Mouse (Mus musculus) MEL (cell line): ENCODE measurements at regions not wholly inside any gene's neighbourhood (a gene's known extent, or its start where the extent isn't known, plus 50 kb on each side); places are given as distances from the start of the nearest gene placed in this dataset.

ENCODE experiments used
- DNase-seq: peaks from one replicate; pipeline ENCODE4 v3.0.0; 2011; ENCODE audit warnings: low read depth, low spot score
- H3K27ac ChIP-seq: 2 replicates; pipeline ENCODE4 v1.5.1; 2012; ENCODE audit warnings: low read depth, mild to moderate bottlenecking, control low read depth, low read length, moderate library complexity; ENCODE audit not compliant: control insufficient read depth
- H3K27me3 ChIP-seq, 2 experiments: fragments of 150-350 bp in 1 of 2; sonication (generic) in 1 of 2; 2 replicates each; pipeline ENCODE4 v1.6.1; 2012; ENCODE audit warnings: low read length in 2 of 2, mild to moderate bottlenecking in 2 of 2, improper control_type of control experiment in 1 of 2, moderate library complexity in 1 of 2; ENCODE audit not compliant: insufficient read depth in 2 of 2, control insufficient read depth in 1 of 2
- H3K36me3 ChIP-seq, 2 experiments: 2 replicates each; pipeline ENCODE4 v1.6.1; 2012 to 2014; ENCODE audit warnings: low read length in 2 of 2, improper control_type of control experiment in 1 of 2, inconsistent platforms in 1 of 2, mild to moderate bottlenecking in 1 of 2; ENCODE audit not compliant: insufficient read depth in 2 of 2, control insufficient read depth in 1 of 2
- H3K4me1 ChIP-seq, 2 experiments: fragments of 150-350 bp in 1 of 2; sonication (generic) in 1 of 2; 2 replicates each; pipeline ENCODE4 v1.6.1; 2012; ENCODE audit warnings: low read length in 2 of 2, improper control_type of control experiment in 1 of 2, mild to moderate bottlenecking in 1 of 2; ENCODE audit not compliant: insufficient read depth in 2 of 2, control insufficient read depth in 1 of 2
- H3K4me3 ChIP-seq, 2 experiments: fragments of 150-350 bp in 1 of 2; sonication (generic) in 1 of 2; 2 replicates each; pipeline ENCODE4 v1.5.1; 2012; ENCODE audit warnings: low read depth in 2 of 2, low read length in 2 of 2, mild to moderate bottlenecking in 2 of 2, moderate library complexity in 2 of 2, control low read depth in 1 of 2, improper control_type of control experiment in 1 of 2; ENCODE audit not compliant: control insufficient read depth in 1 of 2, insufficient read depth in 1 of 2
- H3K79me2 ChIP-seq: 2 replicates; pipeline ENCODE4 v1.6.1; 2012; ENCODE audit warnings: mild to moderate bottlenecking, low read length, moderate library complexity; ENCODE audit not compliant: control insufficient read depth, poor library complexity, insufficient read depth
- H3K9ac ChIP-seq: 2 replicates; pipeline ENCODE4 v1.6.1; 2012; ENCODE audit warnings: low read depth, mild to moderate bottlenecking, control low read depth, low read length, moderate library complexity; ENCODE audit not compliant: control insufficient read depth, poor library complexity, severe bottlenecking
- H3K9me3 ChIP-seq: fragments of 150-350 bp; sonication (generic); replicated peaks from 2 replicates; pipeline ENCODE4 v1.6.1; 2012; ENCODE audit warnings: mild to moderate bottlenecking, low read length, improper control_type of control experiment, moderate library complexity; ENCODE audit not compliant: insufficient read depth
- E2F4 ChIP-seq: IDR thresholded peaks from 2 replicates; pipeline ENCODE4 v1.6.1; 2011; ENCODE audit warnings: low read depth, low read length, improper control_type of control experiment, borderline replicate concordance
- EP300 ChIP-seq, 2 experiments: IDR thresholded peaks; 2 replicates each; pipeline ENCODE4 v1.6.1; 2011; ENCODE audit warnings: improper control_type of control experiment in 2 of 2, low read length in 2 of 2, low read depth in 1 of 2, mild to moderate bottlenecking in 1 of 2
- ETS1 ChIP-seq: IDR thresholded peaks from 2 replicates; pipeline ENCODE4 v1.6.1; 2012; ENCODE audit warnings: low read depth, mild to moderate bottlenecking, inconsistent platforms, low read length, improper control_type of control experiment, moderate library complexity
- KAT2A ChIP-seq: conservative IDR thresholded peaks from 2 replicates; pipeline ENCODE4 v1.6.1; 2012; ENCODE audit warnings: low read depth, low read length, improper control_type of control experiment, inconsistent platforms
- MAFK ChIP-seq: IDR thresholded peaks from 2 replicates; pipeline ENCODE4 v1.6.1; 2011; ENCODE audit warnings: low read depth, mild to moderate bottlenecking, low read length, improper control_type of control experiment, borderline replicate concordance
- MAZ ChIP-seq: IDR thresholded peaks from 2 replicates; pipeline ENCODE4 v1.6.1; 2012; ENCODE audit warnings: low read depth, mild to moderate bottlenecking, inconsistent platforms, low read length, improper control_type of control experiment
- MYB ChIP-seq: IDR thresholded peaks from 2 replicates; pipeline ENCODE4 v1.6.1; 2011; ENCODE audit warnings: mild to moderate bottlenecking, low read depth, low read length, improper control_type of control experiment
- POLR2AphosphoS2 ChIP-seq: IDR thresholded peaks from 2 replicates; pipeline ENCODE4 v1.6.1; 2011; ENCODE audit warnings: low read length, improper control_type of control experiment
- POLR2AphosphoS5 ChIP-seq: IDR thresholded peaks from 2 replicates; pipeline ENCODE4 v1.6.1; 2012; ENCODE audit warnings: low read depth, borderline replicate concordance, mild to moderate bottlenecking, inconsistent platforms, low read length, moderate library complexity, mixed read lengths
- RAD21 ChIP-seq: IDR thresholded peaks from 2 replicates; pipeline ENCODE4 v1.6.1; 2011; ENCODE audit warnings: mild to moderate bottlenecking, low read depth, low read length, improper control_type of control experiment
- RCOR1 ChIP-seq: IDR thresholded peaks from 2 replicates; pipeline ENCODE4 v1.6.1; 2012; ENCODE audit warnings: low read depth, mild to moderate bottlenecking, inconsistent platforms, low read length, improper control_type of control experiment
- SIN3A ChIP-seq: IDR thresholded peaks from 2 replicates; pipeline ENCODE4 v1.6.1; 2012; ENCODE audit warnings: low read length, improper control_type of control experiment, inconsistent platforms
- SMC3 ChIP-seq: IDR thresholded peaks from 2 replicates; pipeline ENCODE4 v1.6.1; 2011; ENCODE audit warnings: low read depth, low read length, improper control_type of control experiment
- TCF12 ChIP-seq: IDR thresholded peaks from 2 replicates; pipeline ENCODE4 v1.6.1; 2014; ENCODE audit warnings: low read depth, mild to moderate bottlenecking, inconsistent platforms, low read length, improper control_type of control experiment, moderate library complexity

GRCm38 (mm10) chr3:66466321-66466720, 169.7 kb upstream of the Veph1 start:
- no peaks in the 10 kb centered on the region for H3K4me1 ChIP-seq
- TF ChIP-seq MAZ (no peak), ETS1 (no peak), MAFK (no peak), E2F4 (no peak), SMC3 (no peak), RCOR1 (no peak)
- TF ChIP-seq, all 39 proteins: peak for 0
- Histone ChIP-seq H3K9me3 (no peaks in the 10 kb centered on the region), H3K4me3 (no peak overlapping the region), H3K9ac (no peak overlapping the region), H3K27ac (no peak overlapping the region), H3K27me3 (no peaks in the 10 kb centered on the region), H3K36me3 (no peaks in the 10 kb centered on the region), H3K79me2 (no peaks in the 10 kb centered on the region)
- DNase-seq = no peak

- TF ChIP-seq E2F4 (no peak), SIN3A (no peak), EP300 (IDR thresholded peaks at IDR 0.05; ENCODE audit: low read depth in 1 of 2, low read length in 2 of 2) (no peak), RCOR1 (no peak), RAD21 (no peak), KAT2A (no peak), MYB (no peak), POLR2AphosphoS5 (no peak)
- no peaks in the 10 kb centered on the region for H3K79me2 ChIP-seq
- DNase-seq = no peak
- H3K36me3 ChIP-seq = no peaks in the 10 kb centered on the region
- H3K9ac ChIP-seq = no peak overlapping the region
- no peaks in the 10 kb centered on the region for H3K27me3 ChIP-seq
- H3K27ac ChIP-seq = no peak overlapping the region
- H3K9me3 ChIP-seq = no peaks in the 10 kb centered on the region
- H3K4me1 ChIP-seq = no peaks in the 10 kb centered on the region
- H3K4me3 ChIP-seq = no peak overlapping the region
Observed at GRCm38 (mm10) chr3:66465371-66465770, 168.7 kb upstream of the Veph1 start.

GRCm38 (mm10) chr3:66462341-66462740, 165.7 kb upstream of the Veph1 start:
- DNase-seq = no peak
- Histone ChIP-seq H3K9ac (no peak overlapping the region), H3K36me3 (no peaks in the 10 kb centered on the region), H3K27me3 (no peaks in the 10 kb centered on the region), H3K4me1 (no peaks in the 10 kb centered on the region), H3K79me2 (no peaks in the 10 kb centered on the region), H3K9me3 (no peaks in the 10 kb centered on the region), H3K27ac (no peak overlapping the region), H3K4me3 (no peak overlapping the region)
- TF ChIP-seq POLR2AphosphoS2 (no peak), EP300 (IDR thresholded peaks at IDR 0.05; ENCODE audit: low read depth in 1 of 2, low read length in 2 of 2) (no peak), TCF12 (no peak)
